Mouse (Mus musculus) heart, adult 2 months (tissue): ENCODE measurements around the gene Gm7168.

Experiments used
- CTCF ChIP-seq: fragments of 200-600 bp; IDR thresholded peaks from 2 replicates; pipeline ENCODE4 v1.8.1; 2022; ENCODE audit warnings: antibody characterized with exemption, mild to moderate bottlenecking, moderate library complexity
- EP300 ChIP-seq: fragments of 200-500 bp; IDR thresholded peaks from 2 replicates; pipeline ENCODE4 v1.6.1; 2011; ENCODE audit warnings: low read depth, low read length, control low read depth; ENCODE audit not compliant: insufficient read depth
- POLR2A ChIP-seq: fragments of 200-500 bp; IDR thresholded peaks from 2 replicates; pipeline ENCODE4 v1.6.1; 2011; ENCODE audit warnings: mild to moderate bottlenecking, low read depth, low read length, control low read depth; ENCODE audit not compliant: insufficient read depth

DNA sequence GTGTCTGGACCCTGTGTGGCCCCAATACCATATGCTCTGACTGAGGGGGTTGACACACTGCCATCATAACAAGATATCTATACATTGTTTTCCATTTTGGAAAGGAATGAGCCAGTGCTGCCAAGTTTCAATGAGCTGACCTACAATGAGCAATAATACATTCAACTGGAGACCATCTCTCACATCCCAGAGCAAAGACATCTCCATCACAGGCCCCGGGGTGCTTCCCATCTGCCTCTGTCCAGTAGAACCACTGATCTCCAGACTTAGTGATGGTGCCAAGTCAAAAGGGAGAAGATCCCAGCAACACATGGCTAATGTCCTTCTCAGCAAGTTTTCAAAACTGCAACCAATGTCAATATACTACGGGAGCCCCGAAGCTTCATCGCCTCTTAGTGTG is 10.4 kb upstream of the Gm7168 start:
- no peak for TF ChIP-seq EP300
- TF ChIP-seq CTCF, result no peak
- TF ChIP-seq POLR2A, result no peak
